Mouse (Mus musculus) forelimb bud, embryonic 11.5 days (tissue): ENCODE results near the gene Kcna3.

Experiments
- DNase-seq: peaks from one replicate; pipeline ENCODE4 v3.0.0-alpha.2; 2012; ENCODE audit warnings: low read depth, low spot score

Gene Kcna3

DNA sequence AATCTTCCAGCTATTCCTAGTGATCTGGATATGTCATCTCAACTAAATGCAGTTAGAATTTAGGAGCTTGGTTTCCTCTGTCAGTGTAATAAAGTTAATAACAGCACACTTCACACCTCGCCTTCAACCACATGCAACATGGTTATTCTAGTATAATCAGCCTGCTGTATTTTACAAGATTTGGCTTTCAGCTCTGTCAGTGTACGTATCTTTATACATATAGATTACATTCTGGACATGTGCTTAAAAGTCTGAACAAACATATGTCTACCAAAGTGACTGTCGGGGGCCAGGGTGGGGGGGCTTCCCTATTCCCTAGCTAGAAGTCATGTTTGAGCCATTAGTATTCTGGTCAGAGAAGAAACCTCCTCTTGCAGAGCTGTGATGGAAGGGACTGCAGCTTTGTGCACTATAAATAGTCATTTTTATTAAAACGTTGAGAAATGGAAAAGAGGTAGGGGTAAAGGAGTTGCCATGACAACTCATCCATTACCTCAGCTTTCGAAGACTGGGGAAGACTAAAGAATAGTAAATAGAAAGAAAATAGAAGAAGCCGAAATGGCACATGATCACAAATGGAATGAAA lies 29.6 kb downstream of the Kcna3 start:
- no peak for DNase-seq

DNA sequence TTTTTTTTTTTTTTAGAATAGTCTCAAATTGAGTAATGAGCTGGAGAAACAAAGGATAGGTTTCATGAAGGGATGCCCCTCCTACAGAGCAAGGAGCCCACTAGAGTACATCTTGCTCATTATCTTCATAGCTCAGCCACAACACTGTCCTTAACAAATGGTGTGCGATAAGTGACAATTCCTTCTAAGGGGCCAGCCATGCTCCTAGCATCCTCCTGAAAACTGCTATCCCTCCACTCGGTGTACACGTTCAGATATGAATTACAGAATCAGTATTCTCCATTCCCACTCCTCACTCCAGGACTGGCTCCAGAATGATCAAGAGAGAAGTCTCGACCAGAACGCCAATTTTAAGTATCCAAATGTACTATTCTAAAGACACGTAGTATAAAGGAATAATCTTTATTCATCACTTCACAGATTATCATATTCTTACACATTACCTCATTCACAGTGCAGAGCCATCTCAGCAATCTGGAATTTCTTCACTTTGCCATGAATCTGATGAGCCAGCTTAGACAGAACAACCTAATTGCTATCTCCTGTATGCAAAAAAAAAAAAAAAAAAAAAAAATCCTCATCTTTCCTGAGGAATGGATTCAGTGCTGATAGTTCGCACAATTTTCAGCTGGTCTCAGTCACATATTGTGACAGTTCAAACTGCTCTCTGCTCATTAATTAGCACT lies 30.3 kb downstream of the Kcna3 start:
- DNase-seq: no peak

DNA sequence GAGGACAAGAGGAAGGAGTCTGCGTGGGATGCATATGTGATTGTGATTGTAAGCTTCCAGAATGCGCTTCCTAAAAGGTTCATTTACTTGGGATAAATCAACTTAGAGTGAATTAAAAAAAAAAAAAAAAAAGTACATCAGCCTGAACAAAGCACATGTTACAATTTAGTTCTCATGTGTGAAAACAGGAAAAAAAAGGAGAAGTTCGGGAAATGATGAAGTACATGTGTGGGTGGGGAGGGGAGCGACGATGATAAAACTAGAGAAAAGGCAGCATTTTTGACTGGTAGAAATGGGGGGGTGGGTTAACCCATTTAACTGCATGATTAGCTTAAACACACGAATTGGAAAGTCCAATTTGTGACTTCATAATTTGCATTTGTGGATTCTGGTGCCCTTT lies 31.3 kb downstream of the Kcna3 start:
- no peak for DNase-seq

DNA sequence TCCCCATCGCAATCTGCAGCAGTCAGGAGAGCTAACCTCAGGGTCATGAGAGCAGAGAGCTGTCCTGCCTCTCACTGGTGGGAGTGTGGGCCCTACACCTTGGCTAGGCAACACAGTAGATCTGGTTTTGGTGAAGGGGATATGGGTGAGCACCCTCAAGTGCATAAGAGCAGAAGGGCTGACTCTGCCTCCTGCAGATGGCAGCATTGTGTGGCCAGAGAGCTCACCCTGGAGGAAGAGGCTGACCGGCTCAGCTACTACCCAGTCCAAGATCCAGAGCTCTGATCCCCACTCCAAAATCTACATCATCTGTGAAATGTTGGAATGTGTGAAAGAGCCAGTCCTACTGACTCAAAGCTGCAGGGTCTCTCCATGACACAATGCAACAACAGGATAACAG lies 37.9 kb downstream of the Kcna3 start:
- no peak for DNase-seq

DNA sequence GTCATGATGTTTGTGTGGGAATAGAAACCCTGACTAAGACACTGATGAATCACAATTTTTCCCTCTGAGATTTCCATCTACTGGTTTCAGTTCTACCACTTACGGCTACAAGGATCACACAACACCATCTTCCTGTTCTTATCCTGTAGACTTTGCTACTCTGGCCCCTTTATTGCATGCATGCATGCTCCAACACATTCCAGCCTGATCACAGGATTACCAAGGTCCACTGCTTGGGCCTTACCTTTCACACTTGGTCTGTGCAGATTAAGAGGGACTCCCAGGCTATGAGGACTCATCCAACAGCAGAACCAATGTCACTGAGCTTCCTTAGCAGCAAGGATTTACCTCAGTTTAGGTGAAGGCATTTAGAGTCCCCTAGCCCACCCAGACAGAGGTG lies 39.7 kb downstream of the Kcna3 start:
- DNase-seq: no peak

DNA sequence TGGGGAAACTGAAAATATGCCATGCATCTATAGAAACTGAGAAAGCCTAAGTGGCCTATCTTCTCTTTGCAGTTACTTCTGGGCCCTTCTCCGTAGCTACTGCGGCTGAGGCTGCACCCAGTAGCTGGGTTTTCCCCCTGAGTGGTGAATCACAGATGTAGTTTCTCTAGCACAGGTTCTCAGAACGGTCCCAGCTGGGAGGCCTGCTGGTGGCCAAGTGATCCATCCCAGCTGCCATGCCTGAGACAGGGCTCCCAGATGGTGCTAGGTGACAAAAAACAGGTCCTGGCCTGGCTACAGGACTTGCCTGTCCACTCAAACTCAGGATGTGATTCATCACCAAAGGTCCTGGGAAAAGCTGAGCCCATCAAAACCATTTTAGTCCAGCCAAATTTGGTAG lies 40.7 kb downstream of the Kcna3 start:
- DNase-seq: peak; percentile 24

DNA sequence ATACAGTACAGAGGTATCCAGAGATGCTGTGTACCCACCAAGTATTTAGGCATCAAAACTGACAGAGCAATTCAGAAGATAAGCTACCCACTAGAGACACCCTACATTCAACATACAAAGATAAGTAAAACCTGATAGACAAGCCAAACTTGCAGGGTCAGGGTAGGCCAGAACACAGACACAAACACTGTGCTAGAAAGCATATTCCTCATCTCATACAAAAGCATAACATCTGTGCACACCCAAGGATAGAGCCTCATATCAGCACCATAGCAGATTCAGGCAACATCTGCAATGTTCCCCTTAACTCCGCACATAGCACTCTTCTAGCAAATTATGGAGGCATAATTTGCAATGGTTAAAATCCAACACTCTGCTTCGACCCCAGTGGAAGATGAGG lies 41.1 kb downstream of the Kcna3 start:
- no peak for DNase-seq

DNA sequence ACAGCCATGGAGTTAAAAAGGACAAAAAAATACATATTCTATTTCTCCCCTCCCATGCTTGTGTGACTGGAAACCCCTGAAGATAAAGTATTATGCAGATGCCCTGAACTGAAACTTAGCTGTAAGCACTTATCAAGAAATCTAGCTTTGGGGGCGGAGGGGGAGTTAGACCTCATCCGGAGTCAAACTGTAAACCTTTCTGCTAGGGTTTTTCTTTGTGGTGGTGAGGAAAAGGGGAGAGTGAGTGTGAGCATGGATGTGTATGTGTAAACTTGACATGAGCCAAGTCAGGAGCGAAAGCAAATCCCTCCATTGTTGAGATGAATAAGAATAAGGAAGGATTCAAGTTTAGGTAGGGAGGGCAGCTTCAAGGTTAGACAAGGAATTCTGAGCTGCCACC lies 44.8 kb downstream of the Kcna3 start:
- no peak for DNase-seq

DNA sequence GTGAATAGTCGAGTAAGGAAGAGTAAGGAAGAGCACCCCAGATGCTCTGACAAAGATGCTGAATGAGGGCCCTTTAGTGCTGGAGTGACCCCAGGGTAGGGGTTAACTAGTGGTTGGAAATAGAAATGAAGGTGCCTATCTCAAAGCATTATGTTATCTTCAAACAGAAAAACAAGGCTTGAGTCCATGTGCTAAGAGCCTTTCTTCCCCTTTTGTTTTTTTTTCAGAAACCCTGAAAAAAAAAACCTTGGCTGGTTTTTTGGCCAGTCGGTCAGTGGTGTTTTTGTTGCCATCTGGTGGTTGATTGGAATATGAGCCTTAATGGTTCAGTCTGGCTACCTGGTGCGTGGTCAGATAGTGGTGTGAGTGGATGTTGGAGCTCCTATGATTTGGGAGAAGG lies 45.3 kb downstream of the Kcna3 start:
- no peak for DNase-seq

DNA sequence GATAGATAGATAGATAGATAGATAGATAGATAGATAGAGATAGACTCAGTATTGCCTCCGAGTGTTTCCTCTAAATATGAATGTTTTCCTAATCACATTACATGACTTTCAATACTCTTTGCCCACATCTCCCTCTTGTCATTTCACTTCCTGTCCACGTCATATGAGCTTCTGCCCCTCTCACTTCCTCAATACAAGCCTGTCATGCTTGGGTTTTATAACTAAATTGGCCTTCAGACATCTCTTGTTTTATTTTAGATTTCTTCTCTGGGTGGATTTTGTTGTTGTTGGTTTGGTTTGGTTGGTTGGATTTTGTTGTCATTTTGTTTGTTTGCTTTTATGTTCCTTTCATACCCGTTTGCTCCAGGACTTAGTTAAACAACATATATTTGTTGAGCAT lies 48.6 kb downstream of the Kcna3 start:
- no peak for DNase-seq

DNA sequence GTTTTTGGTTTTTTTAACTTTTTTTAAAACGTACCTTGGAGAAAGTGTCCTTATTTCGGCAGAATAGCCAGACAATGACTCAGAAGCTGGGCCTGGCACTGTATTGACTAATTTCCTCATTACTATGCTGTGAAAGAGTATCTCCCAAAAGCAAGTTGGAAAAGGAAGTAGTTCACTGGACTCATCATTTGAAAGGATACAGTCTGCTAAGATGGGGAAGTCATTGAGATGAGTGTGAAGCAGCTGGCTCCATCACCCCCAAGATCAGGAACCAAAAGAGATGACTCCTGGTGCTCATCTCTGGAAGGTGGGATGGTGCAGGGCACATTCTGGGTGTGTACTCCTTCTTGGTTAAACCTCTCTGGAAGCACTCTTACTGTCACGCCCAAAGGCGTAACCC lies 51.4 kb downstream of the Kcna3 start:
- no peak for DNase-seq
